Mouse (Mus musculus) brain, embryonic 14.5 days (tissue): ENCODE results near the gene Haus4.

ENCODE experiments used
- CTCF ChIP-seq: fragments of 200-500 bp; IDR thresholded peaks from 2 replicates; pipeline ENCODE4 v1.5.1; 2012; ENCODE audit warnings: inconsistent platforms, mild to moderate bottlenecking, moderate library complexity, borderline replicate concordance; ENCODE audit not compliant: insufficient read depth, insufficient read length; ENCODE audit errors: extremely low read depth
- POLR2A ChIP-seq: fragments of 200-500 bp; IDR thresholded peaks from 2 replicates; pipeline ENCODE4 v1.6.1; 2012; ENCODE audit warnings: mild to moderate bottlenecking, inconsistent platforms, borderline replicate concordance; ENCODE audit not compliant: poor library complexity, insufficient read depth, insufficient read length, severe bottlenecking; ENCODE audit errors: extremely low read depth

DNA sequence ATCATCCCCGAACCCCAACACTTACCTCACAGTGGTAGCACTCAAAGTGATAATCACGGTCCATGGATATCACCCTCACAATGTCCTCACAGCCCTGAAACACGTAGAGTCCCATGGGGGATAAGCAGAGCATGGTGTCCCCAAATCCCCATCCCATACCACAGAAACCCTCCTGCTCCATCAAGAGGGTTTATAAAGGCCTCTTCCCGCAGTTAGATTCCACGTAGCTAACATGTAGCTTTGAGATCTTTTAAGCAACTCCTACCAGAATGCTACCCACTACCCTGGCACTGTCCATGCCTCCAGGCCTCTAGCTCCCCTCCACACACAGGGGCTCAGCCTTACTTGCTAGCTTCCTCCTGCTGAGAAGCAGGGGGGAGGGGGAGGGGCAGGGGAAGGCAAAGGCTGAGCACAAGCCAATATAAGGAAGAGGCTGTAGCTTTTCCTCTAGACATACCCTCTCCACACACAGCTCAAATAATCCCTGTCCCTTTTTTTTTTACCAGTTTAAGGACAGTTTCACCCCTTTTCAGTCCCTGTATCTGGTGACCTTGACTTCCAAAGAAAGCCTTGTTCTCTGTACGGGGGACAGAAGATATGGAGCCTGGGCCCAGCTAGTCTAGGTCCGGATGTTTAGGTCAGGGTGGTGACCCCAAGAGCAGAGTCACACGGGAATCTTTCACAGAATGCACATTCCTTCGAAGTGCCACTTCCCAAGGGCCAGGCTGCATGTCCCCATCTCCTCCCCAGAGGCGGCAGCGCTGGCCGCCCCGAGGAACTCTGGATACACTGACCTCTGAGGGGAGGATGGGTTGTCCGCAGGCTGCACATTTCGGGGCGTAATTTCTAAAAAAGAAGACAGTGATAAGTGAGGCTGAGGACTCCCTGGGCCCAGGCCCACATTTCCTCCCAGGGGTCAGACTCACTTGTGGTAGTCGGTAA is 15.3 kb upstream of the Haus4 start:
- TF ChIP-seq CTCF (no peak), POLR2A (no peak)
